Mouse (Mus musculus): ENCODE results near the gene 2010111I01Rik.

GRCm38 (mm10) chr13:63359393-63359792 lies 394.7 kb downstream of the 2010111I01Rik start:
- TF ChIP-seq CTCF (IDR thresholded peaks at IDR 0.05; ENCODE audit: low read depth) (no peak), EP300 (optimal IDR thresholded peaks at IDR 0.05) (no peak)

Data from stomach, postnatal 0 days (tissue).